Mouse (Mus musculus) heart, embryonic 11.5 days (tissue): ENCODE results near the gene Trabd2b. TPM values are rescaled to one million over a fixed set of nuclear protein-coding genes. Genes with fewer than 3 reads are reported as not detected.

Experiments used
- ATAC-seq: fragments of 200-750 bp; cut with Nextera tagmentation; replicated peaks from 2 replicates; pipeline ENCODE4 v1.8.0; 2017; ENCODE audit warnings: moderate library complexity; ENCODE audit not compliant: insufficient number of reproducible peaks, low FRiP score, low TSS enrichment
- H3K27ac ChIP-seq: fragments of 300-500 bp; sonication (generic); 2 replicates; pipeline ENCODE4 v1.5.1; 2014; ENCODE audit warnings: mild to moderate bottlenecking, low read depth, low read length
- H3K27me3 ChIP-seq: fragments of 300-500 bp; sonication (generic); 2 replicates; pipeline ENCODE4 v1.6.1; 2014; ENCODE audit warnings: mild to moderate bottlenecking, low read length, mixed read lengths; ENCODE audit not compliant: control insufficient read depth, insufficient read depth
- H3K36me3 ChIP-seq: fragments of 300-500 bp; sonication (generic); 2 replicates; pipeline ENCODE4 v1.6.1; 2014; ENCODE audit warnings: mild to moderate bottlenecking, low read length, moderate library complexity, mixed read lengths; ENCODE audit not compliant: control insufficient read depth, insufficient read depth
- H3K4me1 ChIP-seq: fragments of 300-500 bp; sonication (generic); 2 replicates; pipeline ENCODE4 v1.6.1; 2014; ENCODE audit warnings: low read length; ENCODE audit not compliant: control insufficient read depth, insufficient read depth
- H3K4me2 ChIP-seq: fragments of 300-500 bp; sonication (generic); 2 replicates; pipeline ENCODE4 v1.6.1; 2014; ENCODE audit warnings: mild to moderate bottlenecking, moderate library complexity
- H3K4me3 ChIP-seq: fragments of 300-500 bp; sonication (generic); 2 replicates; pipeline ENCODE4 v1.5.1; 2014; ENCODE audit warnings: low read depth, low read length
- H3K9ac ChIP-seq: fragments of 300-500 bp; sonication (generic); 2 replicates; pipeline ENCODE4 v1.6.1; 2014; ENCODE audit warnings: mild to moderate bottlenecking, low read depth, low read length, moderate library complexity
- H3K9me3 ChIP-seq: fragments of 300-500 bp; sonication (generic); replicated peaks from 2 replicates; pipeline ENCODE4 v1.6.1; 2016; ENCODE audit warnings: low read length; ENCODE audit not compliant: control insufficient read depth
- WGBS: fragments of 180-500 bp; shearing (Covaris S2); extraction: QIAGEN DNeasy Blood & Tissue Kit; methylation state at CpG from one replicate; pipeline ENCODE4 v1.1.7; 2014; ENCODE audit not compliant: insufficient replicate concordance; 5-methylcytosine and 5-hydroxymethylcytosine counted together
- polyA plus RNA-seq: library from polyadenylated mRNA; unstranded; fragments of >200 nt; fragmentation: Nextera tagmentation; extraction: Ambion mirVana; gene quantifications from 2 replicates; pipeline ENCODE4 v1.2.1, GENCODE M21; 2014

The Trabd2b gene
- polyA plus RNA-seq, 1 experiment from 2014 or later: 1.5 TPM

GRCm38 (mm10) chr4:114411846-114412390 is 5.4 kb downstream of the Trabd2b start:
- no peak overlapping the region for H3K27ac ChIP-seq
- H3K36me3 ChIP-seq: no peaks in the 10 kb centered on the region
- no peak overlapping the region for H3K4me3 ChIP-seq
- H3K27me3 ChIP-seq: peaks cover 73% of the 10 kb centered on the region
- H3K4me1 ChIP-seq: peaks cover 21% of the 10 kb centered on the region
- no peaks in the 10 kb centered on the region for H3K9me3 ChIP-seq
- WGBS: 51% methylated on average over 6 of the region's 6 CpGs
- ATAC-seq: no peak
- H3K4me2 ChIP-seq: no peak overlapping the region
- H3K9ac ChIP-seq: no peak overlapping the region

DNA sequence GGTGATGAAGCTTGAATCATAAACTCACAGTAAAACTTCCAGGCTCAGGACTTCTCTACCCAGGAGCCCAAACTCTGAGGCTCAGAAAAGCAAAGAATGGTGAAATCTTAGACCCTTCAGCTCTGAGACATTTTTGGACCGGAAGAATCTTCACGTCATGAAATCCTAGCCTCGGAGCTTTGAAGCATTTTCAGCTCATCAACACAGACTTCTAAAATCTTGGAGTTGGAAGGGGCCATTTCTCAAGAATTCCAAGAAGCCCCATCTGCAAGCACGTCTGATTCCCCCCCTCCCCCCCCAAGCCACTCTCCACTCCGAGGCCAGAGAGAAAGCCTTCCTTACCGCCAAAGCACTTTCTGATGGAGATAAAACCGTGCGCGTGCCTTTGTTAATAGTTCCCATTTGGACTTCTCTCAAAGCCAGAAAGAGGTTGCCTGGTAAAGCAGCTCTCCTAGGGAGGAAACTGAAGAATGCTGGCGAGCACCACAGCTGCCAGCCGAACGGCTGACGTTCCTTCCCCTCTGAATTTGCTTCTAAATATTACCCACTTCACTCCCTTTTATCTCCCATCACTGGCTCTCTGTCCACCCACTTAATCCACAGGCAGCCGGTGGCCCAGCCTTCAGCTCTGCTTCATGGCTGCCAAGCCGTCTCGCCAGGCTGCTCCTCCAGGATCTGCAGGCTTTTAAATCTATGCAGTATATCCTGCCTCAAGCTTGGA is 9.6 kb downstream of the Trabd2b start:
- WGBS: 24% methylated on average over 16 of the region's 16 CpGs
- Histone ChIP-seq H3K36me3 (no peaks in the 10 kb centered on the region), H3K9me3 (no peaks in the 10 kb centered on the region), H3K4me1 (peaks cover 10% of the 10 kb centered on the region), H3K4me2 (peak overlapping the region; percentile 33), H3K4me3 (no peak overlapping the region), H3K9ac (no peak overlapping the region), H3K27me3 (peaks cover 74% of the 10 kb centered on the region), H3K27ac (no peak overlapping the region)
- ATAC-seq: no peak

DNA sequence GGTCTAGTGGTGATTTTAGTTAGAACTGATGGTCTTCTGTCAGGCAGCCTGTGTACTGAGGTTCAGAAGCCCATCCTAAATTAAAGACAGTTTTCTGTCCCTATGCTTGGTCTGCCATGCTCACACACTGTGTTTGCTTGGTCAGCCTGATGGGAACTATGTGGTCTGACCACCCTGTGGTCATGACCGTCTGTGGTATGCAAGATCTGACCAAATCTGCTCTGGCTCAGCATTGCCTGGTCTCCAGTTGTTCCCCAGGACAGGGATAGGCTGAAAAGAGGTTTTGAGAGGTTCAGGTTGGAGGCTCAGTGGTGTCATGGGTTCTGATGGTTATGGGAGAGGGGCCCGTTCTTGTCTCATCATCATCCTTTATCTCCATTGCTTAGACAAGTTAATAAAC is 13.6 kb downstream of the Trabd2b start:
- WGBS: 72% methylated on average over 2 of the region's 2 CpGs
- no peaks in the 10 kb centered on the region for H3K36me3 ChIP-seq
- H3K4me1 ChIP-seq: 0 out of 2 replicates have a peak, but pooled peaks cover 6% of the 10 kb centered on the region
- no peaks in the 10 kb centered on the region for H3K9me3 ChIP-seq
- no peak for ATAC-seq
- peaks cover 70% of the 10 kb centered on the region for H3K27me3 ChIP-seq
- no peak overlapping the region for H3K4me3 ChIP-seq
- no peak overlapping the region for H3K27ac ChIP-seq
- no peak overlapping the region for H3K4me2 ChIP-seq
- H3K9ac ChIP-seq: no peak overlapping the region

GRCm38 (mm10) chr4:114423084-114423483 is 16.6 kb downstream of the Trabd2b start:
- Histone ChIP-seq H3K9ac (no peak overlapping the region), H3K27me3 (peaks cover 62% of the 10 kb centered on the region), H3K9me3 (no peaks in the 10 kb centered on the region), H3K4me2 (no peak overlapping the region), H3K36me3 (no peaks in the 10 kb centered on the region), H3K27ac (no peak overlapping the region), H3K4me1 (no peaks in the 10 kb centered on the region), H3K4me3 (no peak overlapping the region)
- ATAC-seq: no peak
- WGBS: 62% methylated on average over 6 of the region's 6 CpGs

GRCm38 (mm10) chr4:114425808-114426207 is 19.3 kb downstream of the Trabd2b start:
- Histone ChIP-seq H3K4me2 (no peak overlapping the region), H3K9me3 (no peaks in the 10 kb centered on the region), H3K27ac (no peak overlapping the region), H3K4me3 (no peak overlapping the region), H3K27me3 (peaks cover 46% of the 10 kb centered on the region), H3K9ac (no peak overlapping the region), H3K4me1 (no peaks in the 10 kb centered on the region), H3K36me3 (no peaks in the 10 kb centered on the region)
- no peak for ATAC-seq
- 44% methylated on average over 5 of the region's 5 CpGs for WGBS

DNA sequence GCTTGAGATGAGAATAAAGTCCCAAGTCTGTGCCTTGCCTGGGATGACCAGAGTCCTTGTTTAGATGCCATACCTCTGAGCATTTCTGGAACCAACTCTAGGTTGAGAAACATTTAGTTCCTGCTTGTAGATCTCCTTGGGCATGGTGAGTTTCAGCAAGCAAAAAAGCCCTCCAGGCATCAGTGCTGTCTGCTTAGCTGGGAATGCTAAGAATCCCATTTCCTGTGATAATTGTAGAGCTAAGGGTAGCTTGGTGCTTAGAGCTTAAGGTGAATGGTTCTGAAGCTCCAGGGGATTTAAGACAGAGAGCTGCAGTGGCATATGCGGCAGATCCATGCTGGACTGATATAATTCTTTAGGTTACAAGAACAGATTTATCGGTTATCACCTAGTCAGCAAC is 26.2 kb downstream of the Trabd2b start:
- peaks cover 13% of the 10 kb centered on the region for H3K27me3 ChIP-seq
- H3K4me3 ChIP-seq: no peak overlapping the region
- no peak overlapping the region for H3K4me2 ChIP-seq
- H3K36me3 ChIP-seq: no peaks in the 10 kb centered on the region
- WGBS: 73% methylated on average over 2 of the region's 2 CpGs
- no peak overlapping the region for H3K27ac ChIP-seq
- no peak for ATAC-seq
- no peaks in the 10 kb centered on the region for H3K9me3 ChIP-seq
- H3K4me1 ChIP-seq: 0 out of 2 replicates have a peak, but pooled peaks cover 4% of the 10 kb centered on the region
- H3K9ac ChIP-seq: no peak overlapping the region

- Histone ChIP-seq H3K9ac (no peak overlapping the region), H3K4me2 (no peak overlapping the region)
Measured at GRCm38 (mm10) chr4:114433440-114433839, 26.9 kb downstream of the Trabd2b start.

GRCm38 (mm10) chr4:114434766-114435165 is 28.2 kb downstream of the Trabd2b start:
- no peak for ATAC-seq
- H3K27me3 ChIP-seq: peaks cover 11% of the 10 kb centered on the region; the same call in 1 of the 2 replicates
- H3K9ac ChIP-seq: no peak overlapping the region
- H3K9me3 ChIP-seq: no peaks in the 10 kb centered on the region
- 0 out of 2 replicates have a peak, but pooled peaks cover 4% of the 10 kb centered on the region for H3K4me1 ChIP-seq
- H3K4me2 ChIP-seq: no peak overlapping the region
- no peak overlapping the region for H3K27ac ChIP-seq
- no peak overlapping the region for H3K4me3 ChIP-seq
- no peaks in the 10 kb centered on the region for H3K36me3 ChIP-seq
- WGBS: 47% methylated on average over 1 of the region's 1 CpGs

More at GRCm38 (mm10) chr4:114433440-114433839, 26.9 kb downstream of the Trabd2b start:
- no peak for ATAC-seq
- H3K9me3 ChIP-seq: no peaks in the 10 kb centered on the region
- H3K4me1 ChIP-seq: 0 out of 2 replicates have a peak, but pooled peaks cover 4% of the 10 kb centered on the region
- H3K27ac ChIP-seq: no peak overlapping the region
- no peak overlapping the region for H3K4me3 ChIP-seq
- 67% methylated on average over 1 of the region's 1 CpGs for WGBS
- H3K27me3 ChIP-seq: peaks cover 11% of the 10 kb centered on the region
- no peaks in the 10 kb centered on the region for H3K36me3 ChIP-seq
